Mouse (Mus musculus) adrenal gland, postnatal 36 days (tissue): Measurements from ENCODE around the gene Tradd. TPM values are rescaled to one million over a fixed set of nuclear protein-coding genes. Genes with fewer than 3 reads are reported as not detected.

Experiments
- DNase-seq, 2 experiments: peaks; one replicate each; pipeline ENCODE4 v3.0.0; 2021; ENCODE audit warnings: mixed read lengths in 1 of 2
- total RNA-seq, 2 experiments: library from RNA; stranded (reverse); gene quantifications; 2 replicates each; pipeline ENCODE4 v1.2.3; 2021

Tradd gene
- total RNA-seq, 2 experiments from 2014 or later = 15.3 to 17.9 TPM

- no peak for DNase-seq
Observed at GRCm38 (mm10) chr8:105270916-105271186, 6.4 kb upstream of the Tradd start.

DNA sequence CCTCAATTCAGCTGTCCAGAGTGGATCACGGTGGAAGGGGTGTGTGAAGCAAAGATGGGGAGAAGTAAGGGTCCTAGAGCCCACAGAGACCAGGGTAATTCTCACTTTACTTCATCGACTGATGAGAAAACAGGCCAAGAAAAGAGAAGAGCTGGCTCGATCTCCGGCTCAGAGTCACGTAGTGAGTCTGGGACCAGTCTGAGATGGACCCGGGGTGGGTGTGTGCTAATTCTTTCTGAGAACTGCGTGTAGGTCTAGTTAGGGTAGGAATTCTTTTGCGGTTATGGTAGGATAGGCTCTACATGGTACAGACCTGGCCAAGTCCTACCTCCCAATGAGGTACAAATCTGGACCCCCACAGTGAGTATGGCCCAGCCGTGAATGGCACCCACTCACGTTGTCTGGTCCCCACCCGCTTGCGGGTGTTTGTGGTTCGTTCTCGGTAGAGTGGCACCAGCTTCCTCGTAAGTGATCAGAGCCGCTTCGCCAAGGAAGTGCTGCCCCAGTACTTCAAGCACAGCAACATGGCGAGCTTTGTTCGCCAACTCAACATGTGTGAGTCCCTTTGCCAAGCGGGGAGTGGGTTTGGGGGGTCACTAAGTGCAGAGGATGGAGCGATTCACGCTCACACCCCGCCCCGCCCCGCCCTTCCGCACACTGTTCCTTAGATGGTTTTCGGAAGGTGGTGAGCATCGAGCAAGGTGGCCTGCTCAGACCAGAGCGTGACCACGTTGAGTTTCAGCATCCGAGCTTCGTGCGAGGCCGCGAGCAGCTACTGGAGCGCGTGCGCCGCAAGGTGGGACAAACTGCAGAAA is 5.9 kb upstream of the Tradd start:
- DNase-seq = no peak

GRCm38 (mm10) chr8:105269461-105269947 is 5.1 kb upstream of the Tradd start, which contains the start of gene Hsf4:
Gene Hsf4, plus strand, starts transcription at chr8:105269801.
- peak; percentile 79 to 88 for DNase-seq

GRCm38 (mm10) chr8:105269075-105269458 is 4.7 kb upstream of the Tradd start:
- peak in 1 of 2 experiments; percentile 50 for DNase-seq

GRCm38 (mm10) chr8:105268342-105269074 is 4.1 kb upstream of the Tradd start:
- peak; percentile 44 to 45 for DNase-seq

GRCm38 (mm10) chr8:105266775-105267174 is 2.4 kb upstream of the Tradd start:
- DNase-seq = no peak

DNA sequence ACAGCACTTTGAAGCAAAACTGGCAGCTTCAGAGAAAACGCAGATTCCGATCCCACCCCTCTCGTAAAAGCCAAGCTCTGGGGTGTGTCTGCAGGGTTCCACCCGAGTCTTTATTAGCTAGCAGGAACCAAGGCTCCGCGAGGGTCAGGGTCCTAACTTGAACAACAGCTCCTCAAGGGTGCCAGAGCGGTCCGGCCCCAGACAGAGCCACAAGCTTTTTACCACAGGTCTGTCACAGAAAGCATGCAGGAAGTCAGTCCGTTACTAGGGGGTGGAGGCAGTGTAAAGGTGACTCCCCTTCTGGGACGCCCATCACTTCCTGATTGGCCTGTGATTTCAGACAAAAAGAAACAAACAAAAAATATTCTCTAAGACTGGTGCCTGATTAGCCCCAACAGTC is 719 bp upstream of the Tradd start:
- peak in 1 of 2 experiments; percentile 35 for DNase-seq

DNA sequence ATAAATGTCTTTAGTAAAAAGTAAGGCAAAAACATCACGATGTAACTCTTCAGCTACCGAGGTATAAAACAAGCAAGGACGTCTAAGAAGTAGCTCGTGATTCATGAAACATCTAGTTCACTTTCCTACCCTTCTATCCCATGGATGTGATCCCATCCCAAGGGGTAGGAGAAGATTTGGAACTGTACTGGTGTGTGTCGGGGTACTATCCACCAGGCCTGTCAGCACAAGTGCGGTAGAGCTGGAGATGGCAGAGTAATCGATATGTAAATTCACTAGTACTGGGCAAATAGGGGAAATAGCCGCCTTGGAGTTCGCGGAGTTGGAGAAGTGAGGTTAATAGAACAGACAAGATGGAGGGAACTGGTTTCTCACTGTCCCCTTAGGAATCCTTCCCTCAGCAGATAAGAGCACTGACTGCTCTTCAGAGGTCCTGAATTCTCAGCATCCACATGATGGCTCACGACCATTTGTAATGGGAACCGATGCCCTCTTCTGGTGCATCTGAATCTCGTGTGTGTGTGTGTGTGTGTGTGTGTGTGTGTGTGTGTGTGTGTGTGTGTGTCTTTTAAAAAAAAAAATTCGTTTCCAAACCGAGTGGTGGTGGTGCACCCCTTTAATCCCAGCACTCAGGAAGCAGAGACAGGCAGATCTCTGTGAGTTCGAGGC is 1.0 kb downstream of the Tradd start:
- no peak for DNase-seq

GRCm38 (mm10) chr8:105261326-105261980 is 3.0 kb downstream of the Tradd start:
- no peak for DNase-seq

DNA sequence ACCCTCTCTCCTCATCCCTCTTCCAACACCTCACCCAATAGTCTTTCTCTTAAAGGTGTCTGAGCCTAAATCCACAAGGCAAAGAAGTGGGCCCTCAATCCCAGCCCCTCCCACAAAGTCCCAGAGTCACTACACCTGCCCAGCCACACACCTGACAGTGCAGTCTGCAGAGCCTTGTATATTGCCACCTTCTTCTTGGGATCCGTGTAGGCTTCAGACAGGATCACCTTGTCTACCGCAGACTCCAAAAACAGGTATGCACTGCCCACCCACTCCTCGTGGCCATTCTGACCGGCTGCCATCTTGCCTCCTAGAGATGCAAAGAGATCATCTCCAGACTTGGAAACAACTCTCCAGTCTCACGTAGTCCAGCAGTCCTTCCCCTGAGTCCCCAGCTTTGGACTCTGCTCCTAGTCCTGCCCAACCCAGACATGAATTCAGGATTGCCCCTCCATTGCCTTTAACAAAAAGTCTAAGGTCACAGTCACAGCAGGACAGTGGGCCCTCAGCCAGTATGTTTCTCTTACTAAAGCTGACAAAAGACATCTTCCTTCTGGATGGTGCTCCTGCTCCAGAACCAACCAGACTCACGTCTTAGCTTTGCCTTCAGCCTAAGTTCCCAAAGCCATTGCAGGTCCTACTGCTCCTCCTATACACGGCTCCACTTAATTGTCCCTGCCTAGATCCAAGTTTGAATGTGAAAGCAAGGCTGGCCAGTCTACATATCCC is 3.9 kb downstream of the Tradd start:
- no peak for DNase-seq

DNA sequence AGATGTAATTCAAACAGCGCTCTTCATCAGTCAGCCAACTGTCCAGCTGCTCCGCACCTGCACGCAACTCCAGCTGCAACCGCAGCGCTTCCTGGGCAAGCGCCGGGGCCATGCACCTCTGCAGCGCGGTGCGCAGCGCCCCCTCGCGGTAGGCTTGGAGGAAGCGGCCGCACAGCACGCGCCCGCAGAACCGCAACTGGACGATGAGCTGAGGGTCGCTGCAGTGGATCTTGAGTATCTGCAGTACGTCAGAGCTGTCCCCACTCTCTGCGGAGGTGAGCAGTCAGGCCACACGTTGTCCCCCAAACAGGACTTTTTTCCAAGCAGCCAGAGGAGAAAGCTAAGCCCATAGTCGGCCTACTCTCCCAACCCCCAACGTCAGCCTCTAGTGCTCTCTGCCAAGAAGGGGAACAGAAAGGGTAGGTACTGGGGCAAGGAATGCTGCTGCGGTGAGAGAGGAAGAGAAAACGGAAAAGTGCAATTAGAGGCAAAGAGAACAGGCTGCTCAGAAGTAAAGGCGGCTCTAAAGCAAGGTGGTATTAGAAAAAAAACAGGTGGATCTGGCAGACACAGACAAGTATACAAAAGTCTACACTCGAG is 4.6 kb downstream of the Tradd start:
- DNase-seq = peak; percentile 84 to 91

DNA sequence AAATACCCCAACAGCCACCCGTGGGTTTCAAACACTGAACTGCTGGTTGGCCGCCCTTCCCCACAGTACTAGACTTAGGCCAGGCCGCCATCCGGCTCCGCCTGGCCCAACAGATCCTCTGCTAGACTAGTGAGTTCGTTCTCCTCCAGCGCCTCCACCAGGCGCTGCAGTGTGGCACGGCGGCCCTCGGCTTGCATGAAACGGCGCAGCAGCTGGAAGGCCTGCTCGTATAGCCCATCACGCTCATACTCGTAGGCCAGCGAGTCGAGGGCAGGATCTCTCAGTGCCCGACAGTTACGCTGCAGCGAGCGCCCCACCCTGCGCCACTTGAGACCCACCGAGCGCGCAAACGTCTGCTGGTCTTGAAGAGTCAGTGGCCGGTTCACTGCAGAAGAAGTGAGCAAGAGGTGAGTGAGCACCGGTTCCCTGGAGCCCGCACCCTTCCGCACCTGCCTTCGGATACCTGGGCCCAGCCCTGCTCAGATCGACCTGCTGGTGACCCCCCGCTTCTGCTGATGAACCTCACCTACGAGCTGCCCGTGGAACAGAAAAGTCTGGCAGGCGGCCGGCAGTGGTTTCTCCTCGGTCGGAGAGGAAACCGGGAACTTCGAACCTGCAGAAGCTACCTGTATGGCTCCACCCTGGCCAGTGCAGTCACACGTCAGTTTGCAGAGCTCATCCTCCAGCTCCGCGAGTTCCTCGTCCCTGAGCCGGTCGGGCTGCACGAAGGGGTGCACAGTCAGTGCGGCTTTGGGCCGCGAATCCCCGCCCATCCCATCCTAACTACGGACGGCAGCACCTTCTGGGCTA is 5.3 kb downstream of the Tradd start:
- DNase-seq = no peak

GRCm38 (mm10) chr8:105257318-105258114 is 6.9 kb downstream of the Tradd start:
- DNase-seq = no peak

GRCm38 (mm10) chr8:105254966-105255350 is 9.5 kb downstream of the Tradd start, which contains the start of gene B3gnt9:
Gene B3gnt9, minus strand, starts transcription at chr8:105255153.
- peak; percentile 39 to 51 for DNase-seq

DNA sequence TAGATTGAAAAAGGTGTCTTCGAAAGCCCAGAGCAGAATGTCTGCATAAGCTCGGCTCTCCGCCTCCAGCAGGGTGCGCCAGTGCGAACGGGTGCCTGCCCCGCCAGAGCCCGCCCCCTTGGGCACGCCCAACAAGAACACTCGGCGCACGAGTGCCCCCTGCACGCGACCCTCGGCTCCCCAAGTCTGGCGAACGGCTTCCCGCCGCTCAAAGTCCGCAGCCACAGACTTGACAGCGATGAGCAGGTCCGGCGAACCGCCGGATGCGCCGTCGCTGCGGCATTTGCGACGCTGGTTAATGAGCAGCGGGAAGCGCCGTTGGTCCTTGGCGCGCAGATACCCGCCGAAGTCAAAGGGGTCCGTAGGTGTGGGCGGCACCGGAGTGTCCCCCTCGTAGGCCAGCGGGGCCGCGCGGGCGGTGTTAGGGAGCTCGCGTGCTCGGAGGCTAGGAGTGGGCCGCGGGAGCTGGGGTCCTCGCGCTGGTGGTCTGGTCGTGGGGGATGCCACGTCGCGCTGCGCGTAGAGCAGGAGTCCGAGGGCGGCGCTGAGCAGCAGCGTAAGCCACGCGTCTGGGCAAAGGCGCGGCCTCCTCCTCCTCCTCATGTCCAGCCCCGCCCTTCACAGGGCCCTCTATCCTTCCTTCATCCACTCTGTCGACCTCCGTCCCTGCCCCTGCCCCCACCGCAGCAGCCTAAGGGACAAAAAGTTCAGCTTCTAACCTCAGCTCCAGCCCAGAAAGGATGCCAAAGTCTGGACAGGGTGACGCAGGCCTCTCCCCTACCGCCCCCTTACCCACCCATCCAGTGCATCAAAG is 10.1 kb downstream of the Tradd start:
- DNase-seq = peak; percentile 91 to 95

GRCm38 (mm10) chr8:105253766-105254151 is 10.7 kb downstream of the Tradd start:
- peak in 1 of 2 experiments; percentile 7 for DNase-seq

- no peak for DNase-seq
Observed at GRCm38 (mm10) chr8:105252680-105253537, 11.5 kb downstream of the Tradd start.
